Mouse (Mus musculus): ENCODE results near the gene Upb1. TPM values are rescaled to one million over a fixed set of nuclear protein-coding genes. Genes with fewer than 3 reads are reported as not detected.

The Upb1 gene
- polyA plus RNA-seq, 1 experiment from 2014 or later, result not detected

DNA sequence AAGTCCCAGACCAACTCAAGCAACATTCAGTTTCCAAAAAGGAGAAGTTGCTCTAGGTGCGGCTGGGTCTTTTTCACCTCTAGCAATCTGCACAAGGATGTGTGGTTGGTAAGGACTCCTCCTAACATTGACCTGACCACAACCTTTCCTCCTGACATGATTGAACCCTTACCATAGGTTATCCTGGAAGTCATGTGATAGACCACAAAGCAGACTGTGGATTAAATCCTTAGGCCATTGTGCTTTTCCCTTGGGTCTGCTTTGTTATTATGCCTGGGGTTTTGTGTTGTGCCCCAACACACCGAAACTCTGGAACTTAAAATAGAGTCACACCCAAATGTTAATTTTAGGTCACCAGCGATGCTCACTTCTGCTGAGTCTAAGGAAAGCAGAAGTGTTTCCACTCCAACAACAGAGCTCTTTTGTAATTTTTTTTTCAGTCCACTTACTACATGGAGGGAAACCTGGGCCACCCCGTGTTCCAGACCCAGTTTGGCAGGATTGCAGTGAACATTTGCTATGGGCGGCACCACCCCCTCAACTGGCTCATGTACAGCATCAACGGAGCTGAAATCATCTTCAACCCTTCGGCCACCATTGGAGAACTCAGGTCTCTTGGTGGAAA lies 28.7 kb downstream of the Upb1 start:
- Histone ChIP-seq H3K27ac (replicated peaks) (no peak overlapping the region), H3K4me2 (no peak overlapping the region), H3K4me1 (replicated peaks) (no peaks in the 10 kb centered on the region), H3K27me3 (no peaks in the 10 kb centered on the region), H3K4me3 (no peak overlapping the region), H3K9ac (no peak overlapping the region), H3K36me3 (no peaks in the 10 kb centered on the region), H3K9me3 (peaks cover 7% of the 10 kb centered on the region; the same call in 1 of the 2 replicates)
- 87% methylated on average over 7 of the region's 7 CpGs for WGBS
- no peak for ATAC-seq (ENCODE audit: low read depth)

DNA sequence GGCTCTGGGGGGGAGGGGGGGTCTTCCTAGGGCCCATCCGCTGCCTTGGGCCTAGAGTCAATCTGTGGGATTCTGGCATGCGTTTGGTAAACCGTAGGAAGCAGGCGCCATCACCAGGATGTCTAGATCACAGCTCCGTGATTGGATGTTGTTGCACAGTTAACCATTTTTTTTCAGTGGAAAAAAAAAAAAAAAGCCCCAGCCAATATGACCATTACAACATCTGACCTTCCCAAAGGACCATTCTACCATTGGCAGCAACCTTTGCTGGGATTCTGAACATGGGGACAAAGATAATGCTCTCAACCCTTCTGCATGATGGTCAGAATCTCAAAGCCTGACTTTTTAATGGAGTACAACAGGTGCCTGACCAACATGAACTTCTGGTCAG lies 29.2 kb downstream of the Upb1 start:
- H3K27ac ChIP-seq (replicated peaks), result no peak overlapping the region
- no peaks in the 10 kb centered on the region for H3K36me3 ChIP-seq
- H3K4me1 ChIP-seq (replicated peaks), result no peaks in the 10 kb centered on the region
- no peak overlapping the region for H3K9ac ChIP-seq
- no peak for ATAC-seq (ENCODE audit: low read depth)
- peaks cover 7% of the 10 kb centered on the region; the same call in 1 of the 2 replicates for H3K9me3 ChIP-seq
- no peaks in the 10 kb centered on the region for H3K27me3 ChIP-seq
- no peak overlapping the region for H3K4me2 ChIP-seq
- H3K4me3 ChIP-seq, result no peak overlapping the region
- 94% methylated on average over 5 of the region's 5 CpGs for WGBS

DNA sequence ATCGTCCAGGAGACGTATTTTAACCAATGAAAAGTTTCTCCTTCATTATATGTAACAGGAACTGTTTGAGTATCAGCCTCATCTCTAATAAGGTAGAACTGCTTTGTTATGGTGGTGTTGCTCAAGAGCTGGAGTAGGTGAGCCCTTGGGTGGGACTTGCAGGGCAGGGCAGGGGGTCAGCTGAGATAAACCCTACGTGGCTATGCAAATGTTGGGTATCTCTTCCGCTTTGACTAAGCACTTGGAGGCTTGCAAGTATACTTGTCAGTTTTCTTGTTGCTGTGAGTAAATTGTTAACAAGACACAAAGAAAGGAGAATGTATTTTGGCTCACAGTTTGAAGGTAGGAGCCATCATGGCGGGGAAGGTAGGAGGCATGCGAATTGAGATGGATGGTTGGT lies 29.7 kb downstream of the Upb1 start:
- Histone ChIP-seq H3K9me3 (peaks cover 7% of the 10 kb centered on the region; the same call in 1 of the 2 replicates), H3K4me3 (no peak overlapping the region), H3K27me3 (no peaks in the 10 kb centered on the region), H3K4me2 (no peak overlapping the region), H3K27ac (replicated peaks) (no peak overlapping the region), H3K9ac (no peak overlapping the region), H3K36me3 (no peaks in the 10 kb centered on the region), H3K4me1 (replicated peaks) (no peaks in the 10 kb centered on the region)
- WGBS, result 93% methylated on average over 6 of the region's 6 CpGs
- ATAC-seq (ENCODE audit: low read depth), result no peak

- H3K9ac ChIP-seq, result no peak overlapping the region
- WGBS, result 24% methylated on average over 3 of the region's 3 CpGs
- H3K4me1 ChIP-seq (replicated peaks), result peaks cover 19% of the 10 kb centered on the region
- H3K4me3 ChIP-seq, result no peak overlapping the region
- no peaks in the 10 kb centered on the region for H3K36me3 ChIP-seq
- H3K9me3 ChIP-seq, result peaks cover 3% of the 10 kb centered on the region; the same call in 1 of the 2 replicates
- H3K27ac ChIP-seq (replicated peaks), result no peak overlapping the region
- no peaks in the 10 kb centered on the region for H3K27me3 ChIP-seq
- peak; percentile 24; the same call in 1 of the 2 replicates for ATAC-seq (ENCODE audit: low read depth)
- no peak overlapping the region for H3K4me2 ChIP-seq
Observed at GRCm38 (mm10) chr10:75436604-75437217, 35.8 kb downstream of the Upb1 start.

GRCm38 (mm10) chr10:75437284-75437683 lies 36.4 kb downstream of the Upb1 start:
- Histone ChIP-seq H3K4me3 (no peak overlapping the region), H3K9me3 (no peaks in the 10 kb centered on the region), H3K4me2 (no peak overlapping the region), H3K9ac (no peak overlapping the region), H3K27ac (replicated peaks) (no peak overlapping the region), H3K27me3 (no peaks in the 10 kb centered on the region), H3K36me3 (no peaks in the 10 kb centered on the region), H3K4me1 (replicated peaks) (peaks cover 19% of the 10 kb centered on the region)
- no peak for ATAC-seq (ENCODE audit: low read depth)
- WGBS, result 100% methylated on average over 1 of the region's 1 CpGs

DNA sequence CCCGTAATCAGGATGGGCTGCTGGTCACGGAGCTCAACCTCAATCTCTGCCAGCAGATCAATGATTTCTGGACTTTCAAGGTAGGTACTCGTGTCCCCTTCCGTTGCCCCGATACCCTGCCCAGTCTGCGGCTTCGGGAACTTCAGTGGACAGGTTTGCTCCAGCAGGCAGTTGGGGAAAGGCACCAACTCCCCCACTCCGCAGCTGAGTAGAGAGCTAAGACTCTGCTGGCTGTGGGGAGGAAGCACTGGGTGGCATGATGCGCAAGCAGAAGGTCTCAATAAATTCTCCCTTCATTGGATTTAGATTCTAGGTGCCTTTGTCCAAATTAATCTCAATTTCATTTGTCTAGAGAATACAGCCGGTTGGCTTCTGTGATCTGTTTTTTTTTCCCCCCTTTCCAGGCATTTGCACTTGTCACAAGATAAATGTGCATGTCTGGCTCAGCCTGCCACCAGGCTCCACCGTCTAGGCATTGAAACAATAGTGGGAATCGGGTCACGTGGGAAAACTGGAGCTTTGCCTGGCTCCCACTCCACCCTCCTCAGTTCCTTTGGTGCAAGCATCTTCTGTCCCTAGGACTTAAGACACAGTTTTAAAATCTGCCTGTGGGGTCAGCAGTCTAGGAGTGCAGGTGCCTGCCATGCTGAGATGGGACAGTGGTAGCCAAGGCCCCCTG lies 37.4 kb downstream of the Upb1 start:
- WGBS, result 55% methylated on average over 13 of the region's 13 CpGs
- H3K27ac ChIP-seq (replicated peaks), result peak overlapping the region; percentile 39

GRCm38 (mm10) chr10:75439211-75439811 lies 38.4 kb downstream of the Upb1 start:
- peak; percentile 25 for ATAC-seq (ENCODE audit: low read depth)
- H3K4me3 ChIP-seq, result no peak overlapping the region
- no peaks in the 10 kb centered on the region for H3K9me3 ChIP-seq
- H3K27me3 ChIP-seq, result no peaks in the 10 kb centered on the region
- peaks cover 21% of the 10 kb centered on the region for H3K4me1 ChIP-seq (replicated peaks)
- no peak overlapping the region for H3K4me2 ChIP-seq
- no peak overlapping the region for H3K9ac ChIP-seq
- 42% methylated on average over 7 of the region's 7 CpGs for WGBS
- peak overlapping the region; percentile 33; the same call in 1 of the 2 replicates for H3K27ac ChIP-seq (replicated peaks)
- no peaks in the 10 kb centered on the region for H3K36me3 ChIP-seq

More for the DNA sequence above, 37.4 kb downstream of the Upb1 start:
- H3K9ac ChIP-seq, result no peak overlapping the region
- H3K4me3 ChIP-seq, result no peak overlapping the region
- no peaks in the 10 kb centered on the region for H3K36me3 ChIP-seq
- H3K9me3 ChIP-seq, result no peaks in the 10 kb centered on the region
- peaks cover 19% of the 10 kb centered on the region for H3K4me1 ChIP-seq (replicated peaks)
- peak; percentile 86 for ATAC-seq (ENCODE audit: low read depth)
- no peak overlapping the region for H3K4me2 ChIP-seq
- no peaks in the 10 kb centered on the region for H3K27me3 ChIP-seq

DNA sequence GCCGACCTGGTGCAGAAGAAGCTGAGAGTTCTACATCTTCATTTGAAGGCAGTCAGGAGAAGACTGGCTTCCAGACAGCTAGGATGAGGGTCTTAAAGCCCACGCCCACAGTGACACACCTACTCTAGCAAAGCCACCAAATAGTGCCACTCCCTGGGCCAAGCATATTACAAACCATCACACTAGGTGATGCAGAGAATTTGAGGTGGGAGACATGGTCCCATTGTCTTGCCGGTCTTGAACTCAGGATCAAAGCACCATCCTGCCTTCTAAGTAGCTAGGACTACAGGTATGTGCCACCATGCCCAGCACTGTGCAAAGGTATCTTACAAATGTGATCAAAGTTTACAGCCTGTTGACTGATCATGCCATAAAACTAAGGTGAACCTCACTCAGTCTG lies 39.8 kb downstream of the Upb1 start:
- H3K36me3 ChIP-seq, result no peaks in the 10 kb centered on the region
- H3K27ac ChIP-seq (replicated peaks), result no peak overlapping the region
- H3K9me3 ChIP-seq, result no peaks in the 10 kb centered on the region
- peaks cover 32% of the 10 kb centered on the region for H3K4me1 ChIP-seq (replicated peaks)
- no peak overlapping the region for H3K9ac ChIP-seq
- no peak for ATAC-seq (ENCODE audit: low read depth)
- no peaks in the 10 kb centered on the region for H3K27me3 ChIP-seq
- H3K4me2 ChIP-seq, result no peak overlapping the region
- 83% methylated on average over 3 of the region's 3 CpGs for WGBS
- H3K4me3 ChIP-seq, result no peak overlapping the region

DNA sequence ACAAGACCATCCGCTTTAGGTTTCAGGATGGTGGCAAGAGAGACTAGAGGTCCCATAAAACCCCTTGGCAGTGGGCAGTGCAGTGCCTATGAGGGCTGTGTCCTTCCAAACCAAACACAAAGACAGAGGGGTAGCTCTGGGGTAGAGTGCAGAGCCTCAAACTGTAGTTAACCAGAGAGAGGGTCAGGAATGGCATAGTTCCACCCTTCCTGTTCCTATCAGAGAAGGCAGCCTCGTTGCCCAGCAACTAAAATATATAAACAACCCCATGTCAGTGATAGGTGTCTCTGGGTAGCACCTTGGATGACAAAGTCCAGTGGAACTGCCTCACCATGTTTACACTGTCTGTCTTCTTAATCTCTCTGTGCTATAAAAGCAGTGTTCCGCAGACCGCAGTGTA lies 40.9 kb downstream of the Upb1 start:
- Histone ChIP-seq H3K27me3 (no peaks in the 10 kb centered on the region; the same call in 1 of the 2 replicates), H3K36me3 (no peaks in the 10 kb centered on the region), H3K4me3 (no peak overlapping the region), H3K9me3 (no peaks in the 10 kb centered on the region), H3K9ac (no peak overlapping the region), H3K4me1 (replicated peaks) (peaks cover 32% of the 10 kb centered on the region), H3K4me2 (no peak overlapping the region), H3K27ac (replicated peaks) (no peak overlapping the region)
- no peak for ATAC-seq (ENCODE audit: low read depth)
- 86% methylated on average over 4 of the region's 4 CpGs for WGBS

GRCm38 (mm10) chr10:75443017-75443416 lies 42.1 kb downstream of the Upb1 start:
- Histone ChIP-seq H3K4me1 (replicated peaks) (peaks cover 26% of the 10 kb centered on the region), H3K4me2 (no peak overlapping the region), H3K27me3 (no peaks in the 10 kb centered on the region; the same call in 1 of the 2 replicates), H3K36me3 (no peaks in the 10 kb centered on the region), H3K9ac (no peak overlapping the region), H3K4me3 (no peak overlapping the region), H3K27ac (replicated peaks) (no peak overlapping the region), H3K9me3 (no peaks in the 10 kb centered on the region)
- ATAC-seq (ENCODE audit: low read depth), result no peak
- 83% methylated on average over 4 of the region's 4 CpGs for WGBS

- 77% methylated on average over 19 of the region's 19 CpGs for WGBS
- Histone ChIP-seq H3K4me2 (no peak overlapping the region), H3K27ac (replicated peaks) (no peak overlapping the region), H3K9ac (no peak overlapping the region), H3K9me3 (no peaks in the 10 kb centered on the region), H3K4me3 (no peak overlapping the region), H3K4me1 (replicated peaks) (peaks cover 20% of the 10 kb centered on the region), H3K36me3 (no peaks in the 10 kb centered on the region), H3K27me3 (no peaks in the 10 kb centered on the region; the same call in 1 of the 2 replicates)
- ATAC-seq (ENCODE audit: low read depth), result peak; percentile 64
Observed at GRCm38 (mm10) chr10:75444111-75444826, 43.4 kb downstream of the Upb1 start.

All from neural tube, embryonic 13.5 days (tissue).